Mouse (Mus musculus) kidney, postnatal 36 days (tissue): ENCODE measurements at regions not wholly inside any gene's neighbourhood (a gene's known extent, or its start where the extent isn't known, plus 50 kb on each side); places are given as distances from the start of the nearest gene placed in this dataset.
A peak's percentile ranks its signal among the peaks of the same experiment; 100 is the strongest.

ENCODE experiments used
- DNase-seq, 2 experiments: peaks; one replicate each; pipeline ENCODE4 v3.0.0; 2021 to 2022; ENCODE audit warnings: mixed read lengths in 2 of 2

DNA sequence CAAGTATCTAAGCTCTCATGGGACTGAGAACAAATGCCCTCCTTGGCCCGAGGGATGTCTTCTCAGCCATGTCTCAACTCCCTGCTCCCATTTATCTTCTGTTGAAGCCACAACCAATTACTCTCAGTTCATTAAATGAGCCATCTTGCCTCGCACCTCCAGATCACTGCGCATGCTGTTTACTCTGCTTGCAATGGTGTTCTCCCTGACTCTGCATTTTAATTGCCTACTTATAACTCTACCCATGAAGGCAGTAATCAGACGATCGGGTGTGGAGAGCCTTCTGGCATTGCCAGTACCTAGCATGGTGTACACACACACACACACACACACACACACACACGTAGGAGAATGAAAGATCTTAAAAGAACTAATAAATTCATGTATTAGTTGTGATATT lies 306.1 kb upstream of the Myt1l start:
- no peak for DNase-seq

- no peak for DNase-seq
Measured at GRCm38 (mm10) chr12:29226001-29226400, 302.2 kb upstream of the Myt1l start.

DNA sequence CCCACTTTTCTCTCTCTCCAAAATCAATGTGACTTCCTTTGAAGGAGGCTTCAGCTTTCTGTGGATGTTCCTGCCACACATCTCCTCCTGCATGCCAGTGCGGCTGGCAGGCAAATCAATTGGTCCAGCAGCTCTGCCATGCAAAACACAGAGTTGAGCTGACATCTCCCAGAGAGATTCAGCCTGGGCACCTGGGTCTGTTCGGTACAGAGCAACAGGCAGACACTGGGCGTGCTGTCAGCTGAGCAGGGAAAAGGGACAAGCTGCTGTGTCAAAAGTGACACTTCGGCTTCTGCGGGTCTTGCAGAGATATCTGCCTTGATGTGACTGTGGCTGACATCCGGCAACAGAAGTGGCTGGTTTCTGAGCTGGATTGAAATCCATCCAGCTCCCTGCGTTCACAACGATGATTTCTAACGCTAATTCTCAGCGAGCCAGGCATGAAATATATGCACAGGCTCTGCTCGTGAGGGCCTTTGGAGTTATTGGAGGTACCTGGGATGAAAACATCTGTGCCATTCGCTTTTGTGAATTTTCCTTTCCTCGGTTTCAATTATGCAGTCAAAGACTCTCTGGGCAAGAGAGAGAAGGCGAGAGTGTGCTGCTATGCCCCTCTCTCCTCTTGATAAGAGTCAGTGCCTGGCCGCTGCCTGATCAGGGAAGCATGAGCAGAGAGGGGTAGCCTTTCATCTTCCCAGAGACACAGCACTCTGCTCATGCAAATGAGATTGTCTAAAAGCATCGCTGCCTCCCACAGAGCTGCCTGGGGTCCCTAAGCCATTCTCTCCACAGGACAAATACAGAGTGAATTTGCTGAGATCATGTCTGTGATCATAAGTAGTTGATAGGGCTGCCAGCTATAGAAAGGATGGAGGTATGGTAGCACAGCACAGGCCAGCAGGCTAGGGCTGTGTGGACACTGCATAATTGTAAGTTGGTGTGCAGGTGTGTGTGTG lies 295.4 kb upstream of the Myt1l start:
- DNase-seq = no peak

DNA sequence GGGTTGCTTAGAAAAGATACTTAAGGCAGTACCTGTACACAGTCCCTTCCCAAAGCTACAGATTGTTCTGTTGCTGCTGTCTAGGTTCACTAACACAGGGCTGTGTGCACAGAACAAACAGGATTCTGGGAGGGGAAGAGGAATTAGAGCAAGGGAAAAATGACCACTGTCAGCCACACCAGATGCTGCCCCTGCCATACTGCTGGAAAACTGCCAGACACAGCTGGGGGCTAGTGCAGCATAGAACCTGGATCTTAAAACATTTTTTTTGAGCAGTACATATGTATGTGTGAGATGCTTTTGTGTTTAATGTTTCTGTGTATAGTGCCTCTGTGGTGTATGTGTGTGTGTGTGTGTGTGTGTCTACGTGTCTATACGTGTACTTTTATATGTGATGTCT lies 291.7 kb upstream of the Myt1l start:
- DNase-seq = no peak

- DNase-seq = no peak
Measured at GRCm38 (mm10) chr12:29237516-29237915, 290.7 kb upstream of the Myt1l start.

DNA sequence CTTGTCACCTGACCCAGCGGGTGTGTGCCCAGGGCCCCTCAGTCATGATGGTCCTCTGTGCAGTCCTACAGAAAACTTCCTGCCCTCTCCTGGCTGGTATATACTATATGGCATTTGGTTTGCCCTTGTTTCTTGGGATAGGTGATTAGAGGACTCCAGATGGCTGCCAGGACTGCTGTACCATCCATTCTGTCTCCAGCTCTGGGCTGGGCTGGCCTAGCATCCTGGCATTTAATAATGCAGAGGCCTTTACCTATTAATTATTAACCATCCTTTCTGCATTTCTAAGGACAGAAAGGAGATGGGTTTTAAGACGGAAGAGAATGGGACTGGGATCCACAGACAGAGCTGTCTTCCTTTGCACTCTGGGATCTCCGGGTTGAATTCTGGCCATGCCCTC lies 288.7 kb upstream of the Myt1l start:
- no peak for DNase-seq

- no peak for DNase-seq
Measured at GRCm38 (mm10) chr12:29239975-29240374, 288.2 kb upstream of the Myt1l start.

DNA sequence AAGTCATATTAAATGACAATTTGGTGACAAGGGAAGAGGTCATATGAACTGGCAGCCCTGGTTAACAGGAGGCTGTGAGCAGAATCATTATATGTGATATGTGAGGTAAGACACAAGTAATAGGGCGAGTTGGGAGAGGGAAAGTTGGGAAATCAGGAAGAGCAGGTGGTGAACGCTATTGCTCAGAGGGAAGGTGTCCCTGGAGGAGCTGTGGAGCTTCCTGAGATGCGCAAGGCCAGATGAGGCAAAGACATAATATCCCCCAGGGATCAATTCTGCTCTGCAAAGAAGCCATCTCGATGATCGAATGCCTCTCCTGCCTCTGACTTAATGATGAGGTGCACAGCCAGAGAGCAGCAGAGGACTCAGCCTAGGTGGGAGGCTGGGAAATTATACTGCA lies 285.1 kb upstream of the Myt1l start:
- no peak for DNase-seq

DNA sequence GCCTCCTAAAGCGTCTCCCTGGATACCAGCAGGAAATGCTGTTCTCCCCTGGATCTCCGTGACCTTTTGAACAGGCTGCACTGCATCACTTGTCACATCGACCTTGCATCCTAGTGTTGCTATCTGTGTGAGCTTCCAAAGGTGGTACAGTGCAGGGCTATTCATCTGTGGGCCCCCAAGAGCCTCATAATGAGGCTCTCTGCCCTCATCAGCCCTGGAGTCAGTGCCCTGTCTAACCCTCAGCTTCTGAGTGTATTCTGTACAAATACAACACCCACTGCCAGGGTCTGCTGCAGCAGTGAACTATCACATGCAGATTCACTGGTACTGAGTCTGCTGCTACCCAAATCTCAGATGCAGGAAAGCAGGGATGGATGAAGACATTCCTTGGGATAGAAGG lies 282.1 kb upstream of the Myt1l start:
- no peak for DNase-seq

DNA sequence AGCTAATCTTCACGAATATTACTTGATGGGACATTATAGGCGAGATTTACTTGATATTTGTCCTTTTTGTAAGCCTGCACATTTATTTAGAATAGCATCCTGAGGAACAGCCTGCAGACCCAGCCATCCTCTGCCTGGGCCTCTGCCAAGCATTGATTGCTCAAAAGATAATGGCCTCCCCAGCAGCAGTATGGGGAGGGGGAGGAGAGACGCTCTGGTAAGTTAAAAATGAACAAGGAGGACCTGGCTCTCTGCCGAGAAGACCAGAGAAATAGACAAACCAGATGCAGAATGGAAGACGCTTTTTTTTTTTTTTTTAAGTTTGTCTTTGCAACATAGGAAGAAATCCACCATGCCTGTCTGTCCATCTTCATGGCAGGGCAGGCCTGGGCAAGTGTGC lies 280.8 kb upstream of the Myt1l start:
- no peak for DNase-seq

DNA sequence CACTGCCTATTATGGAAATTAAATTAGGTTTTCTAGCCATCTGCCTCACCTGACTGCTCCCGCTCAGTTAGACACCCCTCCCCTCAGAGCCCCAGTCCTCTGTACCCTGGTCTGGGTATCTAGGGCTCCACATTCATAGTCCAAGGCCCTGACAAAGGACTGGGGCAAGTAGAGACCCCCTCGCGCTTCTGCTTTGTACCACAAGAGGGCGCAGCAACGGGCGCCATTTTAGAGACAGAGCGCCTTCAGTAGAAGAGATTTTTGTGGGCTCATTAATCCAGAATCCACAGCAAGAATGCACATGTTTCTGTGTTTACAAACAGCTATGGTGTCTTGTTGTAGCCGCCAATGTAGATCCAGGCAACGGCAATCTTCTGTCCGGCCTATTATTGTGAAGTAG lies 279.7 kb upstream of the Myt1l start:
- DNase-seq = no peak

DNA sequence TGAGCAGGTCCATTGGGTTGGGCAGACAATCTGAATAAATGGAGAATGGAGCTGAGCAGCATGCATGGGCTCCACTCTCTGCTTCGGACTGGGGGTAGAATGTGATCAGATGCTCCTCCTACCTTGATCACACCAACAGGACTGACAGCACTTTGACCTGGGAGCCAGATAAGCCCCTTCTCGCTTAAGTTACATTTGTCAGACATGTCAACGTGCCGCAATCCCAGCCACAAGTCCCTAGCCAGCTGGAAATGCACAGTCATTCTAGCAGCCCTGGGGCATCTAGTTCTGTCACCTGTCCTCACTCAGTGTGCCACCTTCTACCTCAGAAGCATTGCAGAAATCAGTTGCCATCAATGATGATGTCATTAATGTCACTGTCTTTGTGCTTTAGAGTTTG lies 272.1 kb upstream of the Myt1l start:
- no peak for DNase-seq

DNA sequence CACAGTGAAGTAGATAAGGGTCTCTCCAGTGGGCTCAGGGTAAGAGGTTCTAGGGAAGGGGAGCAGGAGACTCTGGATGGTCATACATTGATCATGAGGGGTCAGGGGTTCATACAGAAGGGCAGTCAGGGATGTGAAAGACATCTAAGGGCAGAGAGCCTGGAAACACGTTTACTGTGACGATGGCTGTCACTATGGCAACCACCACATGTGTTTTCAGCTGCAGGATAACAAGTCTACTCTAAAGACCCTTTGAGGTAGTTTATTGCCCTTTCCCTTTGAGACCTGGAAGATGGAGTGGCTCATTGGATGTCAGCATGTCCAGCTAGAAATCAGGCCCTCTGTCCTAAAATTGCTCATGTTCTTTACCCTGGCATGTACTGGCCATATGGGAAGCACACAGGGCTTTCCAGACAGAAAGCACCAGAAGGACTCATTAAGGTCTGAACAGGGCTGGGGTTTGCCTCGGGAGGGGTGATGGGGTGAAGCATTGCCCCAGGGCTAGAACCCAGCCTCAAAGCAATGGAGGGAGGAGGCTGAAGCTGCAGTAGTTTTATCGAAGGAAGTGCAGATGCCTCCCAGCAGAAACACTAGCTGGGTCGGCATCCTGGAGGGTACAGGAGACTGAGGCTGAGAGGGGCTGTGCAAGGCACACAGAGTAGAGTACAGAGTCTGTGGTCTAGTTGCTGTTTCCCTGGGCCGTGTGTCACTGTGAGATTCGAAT lies 271.0 kb upstream of the Myt1l start:
- DNase-seq = no peak

DNA sequence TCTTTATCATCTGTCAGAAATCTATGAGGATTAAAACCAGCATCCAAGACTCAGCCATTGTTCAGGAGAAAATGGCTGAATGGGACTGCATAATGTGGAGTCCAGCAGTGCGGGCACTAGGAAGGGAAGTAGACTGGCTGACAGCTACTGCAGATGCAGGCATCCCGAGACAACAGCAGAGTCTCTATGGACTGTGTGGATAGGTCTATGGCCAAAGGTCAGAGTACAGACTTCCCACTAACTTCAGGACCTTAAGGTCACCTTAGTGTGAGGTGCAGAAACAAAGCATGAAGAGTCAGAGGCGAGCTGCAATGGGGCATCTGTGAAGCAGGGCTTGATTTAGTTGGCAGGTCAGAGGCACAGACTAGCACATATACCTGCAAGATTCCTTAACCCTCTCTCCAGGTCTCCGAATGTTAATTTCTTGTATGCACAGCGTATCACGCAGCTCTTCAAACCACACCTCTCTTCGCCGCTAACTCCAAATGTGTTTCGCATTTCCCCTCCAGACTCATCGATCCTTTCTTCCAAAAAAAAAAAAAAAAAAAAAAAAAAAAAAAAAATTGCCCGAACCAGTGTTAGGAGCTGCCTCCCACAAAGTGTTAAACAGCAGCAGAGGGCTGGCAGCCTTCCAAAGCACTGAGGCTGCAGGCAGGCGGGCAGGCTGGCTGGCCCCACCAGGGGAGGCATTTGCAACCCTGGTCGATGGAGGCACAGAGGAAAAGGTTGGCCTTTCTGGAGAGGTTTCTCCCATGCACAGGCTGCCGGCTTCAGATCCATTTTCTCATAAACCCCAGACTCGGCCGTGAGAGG lies 270.2 kb upstream of the Myt1l start:
- peak; percentile 65 to 84 for DNase-seq

GRCm38 (mm10) chr12:29258548-29258874 lies 269.7 kb upstream of the Myt1l start:
- no peak for DNase-seq

- no peak for DNase-seq
Measured at GRCm38 (mm10) chr12:29258966-29259365, 269.2 kb upstream of the Myt1l start.

DNA sequence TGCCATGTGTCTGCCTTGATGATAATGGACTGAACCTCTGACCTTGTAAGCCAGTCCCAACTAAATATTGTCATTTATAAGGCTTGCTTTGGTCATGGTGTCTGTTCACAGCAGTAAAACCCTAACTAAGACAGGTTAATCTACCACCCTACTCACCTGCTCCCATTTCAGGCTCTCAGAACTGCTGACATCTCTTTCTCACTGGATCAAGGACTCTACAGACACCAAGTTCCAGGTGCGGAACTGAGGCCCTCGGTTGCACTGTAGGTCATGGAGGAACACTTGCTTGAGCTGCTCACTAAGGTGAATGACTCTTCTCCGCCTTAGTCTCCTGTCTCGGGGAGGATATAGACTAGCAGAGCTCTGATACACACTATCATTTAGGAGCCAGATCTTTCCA lies 254.0 kb upstream of the Myt1l start:
- DNase-seq = no peak

DNA sequence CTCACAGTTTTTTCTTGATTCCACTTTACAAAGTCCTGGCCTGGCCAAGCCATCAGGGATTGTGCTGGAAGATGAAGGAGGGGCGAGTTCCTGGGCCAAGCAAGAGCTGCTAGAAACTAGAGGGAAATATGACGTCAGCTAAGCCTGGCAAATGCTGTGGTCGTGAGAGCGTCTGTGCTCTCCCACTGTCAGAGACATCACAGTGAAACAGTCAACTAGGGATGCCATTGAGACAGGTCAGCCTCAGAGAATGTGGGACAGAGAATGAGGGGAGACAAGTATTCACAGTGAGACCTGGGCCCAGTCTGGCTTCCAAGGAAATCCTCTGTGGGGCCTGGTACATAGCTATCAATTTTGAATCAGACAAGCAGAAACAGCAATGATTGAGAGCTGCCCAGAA lies 252.5 kb upstream of the Myt1l start:
- no peak for DNase-seq

DNA sequence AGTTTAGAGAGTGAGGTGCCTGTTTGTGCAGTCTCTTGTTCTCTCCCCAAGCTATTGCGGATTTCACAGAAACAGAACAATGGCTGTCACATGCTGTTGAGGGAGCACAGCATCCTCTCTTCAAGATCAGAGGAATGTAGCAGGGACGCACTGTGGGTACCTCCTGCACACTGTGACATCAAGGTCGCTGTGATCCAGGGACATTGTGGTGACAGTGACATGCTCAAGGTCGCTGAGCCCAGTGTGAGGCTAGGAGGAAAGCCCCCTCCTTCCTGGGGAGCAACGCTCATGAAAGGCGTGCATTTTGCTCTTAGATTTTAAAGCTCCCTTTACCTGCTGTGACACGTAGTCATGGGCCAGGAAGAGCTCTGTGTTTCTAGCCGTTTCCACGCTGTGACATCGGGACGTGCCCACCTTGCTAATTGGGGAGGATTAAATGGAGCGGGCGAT lies 248.5 kb upstream of the Myt1l start:
- no peak for DNase-seq

GRCm38 (mm10) chr12:29280081-29280788 lies 247.9 kb upstream of the Myt1l start:
- peak in 1 of 2 experiments; percentile 4 for DNase-seq

- DNase-seq = no peak
Measured at GRCm38 (mm10) chr12:29280861-29281630, 247.1 kb upstream of the Myt1l start.

DNA sequence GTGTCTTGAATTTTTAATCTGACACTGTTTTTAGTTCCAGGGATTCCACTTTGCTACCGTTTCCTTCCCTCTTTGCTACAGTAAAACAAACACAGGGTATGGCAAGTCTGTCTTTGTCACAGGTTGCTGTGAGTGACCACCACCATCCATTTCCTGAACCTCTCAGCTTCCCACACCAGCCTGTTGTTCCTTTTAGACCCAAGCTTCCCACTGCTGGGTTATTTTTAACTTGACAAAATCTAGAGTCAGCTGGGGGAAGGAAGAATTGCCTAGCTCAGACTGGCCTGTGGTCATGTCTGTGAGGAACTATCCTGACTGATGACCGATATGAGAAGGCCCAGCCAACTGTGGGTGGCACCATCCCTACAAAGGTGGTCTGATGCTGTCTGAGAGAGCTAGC lies 239.4 kb upstream of the Myt1l start:
- no peak for DNase-seq
